Mouse (Mus musculus) forebrain, embryonic 15.5 days (tissue): Measurements from ENCODE around the gene Cstf3. TPM values are rescaled to one million over a fixed set of nuclear protein-coding genes. Genes with fewer than 3 reads are reported as not detected.

Experiments
- ATAC-seq: fragments of 200-750 bp; cut with Nextera tagmentation; replicated peaks from 2 replicates; pipeline ENCODE4 v1.8.0; 2017; ENCODE audit warnings: mild to moderate bottlenecking, moderate TSS enrichment, moderate library complexity
- H3K27ac ChIP-seq: fragments of 300-500 bp; sonication (generic); replicated peaks from 2 replicates; pipeline ENCODE4 v1.5.1; 2015; ENCODE audit warnings: mild to moderate bottlenecking, inconsistent platforms
- H3K27me3 ChIP-seq: fragments of 300-500 bp; sonication (generic); 2 replicates; pipeline ENCODE4 v1.6.1; 2015; ENCODE audit warnings: inconsistent platforms
- H3K36me3 ChIP-seq: fragments of 300-500 bp; sonication (generic); 2 replicates; pipeline ENCODE4 v1.6.1; 2015; ENCODE audit warnings: mild to moderate bottlenecking, inconsistent platforms
- H3K4me1 ChIP-seq: fragments of 300-500 bp; sonication (generic); 2 replicates; pipeline ENCODE4 v1.6.1; 2015; ENCODE audit warnings: inconsistent platforms
- H3K4me2 ChIP-seq: fragments of 300-500 bp; sonication (generic); replicated peaks from 2 replicates; pipeline ENCODE4 v1.6.1; 2015; ENCODE audit warnings: mild to moderate bottlenecking, inconsistent platforms
- H3K4me3 ChIP-seq: fragments of 300-500 bp; sonication (generic); 2 replicates; pipeline ENCODE4 v1.5.1; 2015; ENCODE audit warnings: mild to moderate bottlenecking, inconsistent platforms
- H3K9ac ChIP-seq: fragments of 300-500 bp; sonication (generic); replicated peaks from 2 replicates; pipeline ENCODE4 v1.6.1; 2015; ENCODE audit warnings: mild to moderate bottlenecking, inconsistent platforms
- H3K9me3 ChIP-seq: fragments of 300-500 bp; sonication (generic); 2 replicates; pipeline ENCODE4 v1.6.1; 2016; ENCODE audit warnings: inconsistent platforms
- WGBS: fragments of 180-500 bp; shearing (Covaris S2); methylation state at CpG from one replicate; pipeline ENCODE4 v1.1.7; 2015; ENCODE audit warnings: mixed read lengths; 5-methylcytosine and 5-hydroxymethylcytosine counted together
- polyA plus RNA-seq: library from polyadenylated mRNA; unstranded; fragments of >200 nt; fragmentation: Nextera tagmentation; extraction: Ambion mirVana; gene quantifications from 2 replicates; pipeline ENCODE4 v1.2.1, GENCODE M21; 2015

The Cstf3 gene
- polyA plus RNA-seq, 1 experiment from 2014 or later: 109 TPM

GRCm38 (mm10) chr2:104692551-104692950 is 102.2 kb downstream of the Cstf3 start:
- H3K9ac ChIP-seq: no peak overlapping the region
- no peak overlapping the region for H3K27ac ChIP-seq
- H3K4me2 ChIP-seq: no peak overlapping the region
- WGBS: 59% methylated on average over 2 of the region's 2 CpGs
- no peaks in the 10 kb centered on the region for H3K9me3 ChIP-seq
- ATAC-seq: no peak
- no peaks in the 10 kb centered on the region for H3K4me1 ChIP-seq
- H3K4me3 ChIP-seq: no peak overlapping the region
- peaks cover 4% of the 10 kb centered on the region; the same call in 1 of the 2 replicates for H3K36me3 ChIP-seq
- no peaks in the 10 kb centered on the region for H3K27me3 ChIP-seq

DNA sequence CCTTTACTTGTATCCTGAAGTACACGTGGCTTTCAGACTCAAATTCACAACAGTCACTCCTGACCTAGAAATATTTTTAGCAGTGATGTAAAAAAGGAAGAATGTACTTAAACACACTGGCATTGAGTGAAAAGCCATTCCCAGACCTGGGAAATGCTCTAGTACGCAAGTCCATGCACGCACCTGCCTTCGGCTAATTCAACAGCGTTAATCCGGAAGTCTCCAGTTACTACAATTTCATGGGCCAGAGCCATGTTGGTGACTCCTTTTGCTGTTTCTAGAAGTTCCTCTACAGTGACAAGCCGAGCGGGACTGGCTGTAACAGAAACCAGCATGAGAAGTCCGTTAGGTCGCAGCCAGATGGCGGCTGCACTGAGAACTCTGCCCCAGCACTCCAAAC is 109.3 kb downstream of the Cstf3 start:
- ATAC-seq: no peak
- Histone ChIP-seq H3K36me3 (peaks cover 15% of the 10 kb centered on the region), H3K4me3 (no peak overlapping the region)

DNA sequence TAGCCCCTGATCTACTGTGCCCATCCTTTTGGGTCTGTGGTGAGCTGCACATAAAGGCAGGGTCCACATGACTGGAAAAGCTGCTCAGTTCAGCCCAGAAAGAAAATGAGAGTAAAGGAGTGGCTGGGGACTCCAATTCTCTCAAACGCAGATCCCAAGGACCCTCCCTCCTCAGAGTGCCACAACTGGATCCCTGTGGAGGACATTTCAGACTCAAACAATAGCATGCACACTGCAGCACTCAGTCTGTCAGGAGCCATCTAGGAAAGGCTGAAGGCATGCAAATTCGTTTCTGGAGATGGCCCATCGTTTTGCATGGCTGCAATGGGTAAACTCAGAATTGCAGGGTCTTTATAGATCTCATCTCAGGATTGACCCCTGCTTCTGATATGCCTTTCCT is 112.8 kb downstream of the Cstf3 start:
- Histone ChIP-seq H3K9ac (no peak overlapping the region), H3K4me2 (no peak overlapping the region), H3K27ac (no peak overlapping the region), H3K4me1 (no peaks in the 10 kb centered on the region), H3K27me3 (no peaks in the 10 kb centered on the region), H3K9me3 (no peaks in the 10 kb centered on the region), H3K36me3 (peaks cover 18% of the 10 kb centered on the region), H3K4me3 (no peak overlapping the region)
- ATAC-seq: no peak
- WGBS: 72% methylated on average over 3 of the region's 3 CpGs

More for the DNA sequence above, 109.3 kb downstream of the Cstf3 start:
- no peaks in the 10 kb centered on the region for H3K9me3 ChIP-seq
- H3K9ac ChIP-seq: no peak overlapping the region
- no peak overlapping the region for H3K27ac ChIP-seq
- H3K4me1 ChIP-seq: no peaks in the 10 kb centered on the region
- H3K27me3 ChIP-seq: no peaks in the 10 kb centered on the region
- 92% methylated on average over 11 of the region's 11 CpGs for WGBS
- H3K4me2 ChIP-seq: no peak overlapping the region

DNA sequence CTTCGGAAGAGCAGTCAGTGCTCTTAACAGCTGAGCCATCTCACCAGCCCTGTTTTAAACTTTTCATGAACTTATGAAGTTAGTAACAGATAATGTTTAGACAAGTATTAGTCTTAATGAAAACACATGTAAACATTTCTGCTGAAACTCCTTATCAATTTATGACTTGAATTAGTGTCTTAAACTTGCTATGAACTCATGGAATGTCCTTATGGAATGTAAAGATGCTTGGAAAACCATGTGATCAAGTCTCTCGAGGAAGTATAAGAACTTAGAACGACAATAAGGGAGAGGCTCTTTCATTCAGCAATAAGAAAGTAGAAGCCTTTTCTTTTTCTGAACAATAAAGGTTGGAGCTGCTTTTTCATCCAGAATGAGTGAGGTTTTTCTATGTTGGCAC is 114.0 kb downstream of the Cstf3 start:
- no peaks in the 10 kb centered on the region for H3K4me1 ChIP-seq
- no peak overlapping the region for H3K27ac ChIP-seq
- H3K4me2 ChIP-seq: no peak overlapping the region
- no peak for ATAC-seq
- H3K36me3 ChIP-seq: peaks cover 18% of the 10 kb centered on the region
- H3K27me3 ChIP-seq: no peaks in the 10 kb centered on the region
- H3K4me3 ChIP-seq: no peak overlapping the region
- WGBS: 67% methylated on average over 3 of the region's 3 CpGs
- no peaks in the 10 kb centered on the region for H3K9me3 ChIP-seq
- H3K9ac ChIP-seq: no peak overlapping the region

DNA sequence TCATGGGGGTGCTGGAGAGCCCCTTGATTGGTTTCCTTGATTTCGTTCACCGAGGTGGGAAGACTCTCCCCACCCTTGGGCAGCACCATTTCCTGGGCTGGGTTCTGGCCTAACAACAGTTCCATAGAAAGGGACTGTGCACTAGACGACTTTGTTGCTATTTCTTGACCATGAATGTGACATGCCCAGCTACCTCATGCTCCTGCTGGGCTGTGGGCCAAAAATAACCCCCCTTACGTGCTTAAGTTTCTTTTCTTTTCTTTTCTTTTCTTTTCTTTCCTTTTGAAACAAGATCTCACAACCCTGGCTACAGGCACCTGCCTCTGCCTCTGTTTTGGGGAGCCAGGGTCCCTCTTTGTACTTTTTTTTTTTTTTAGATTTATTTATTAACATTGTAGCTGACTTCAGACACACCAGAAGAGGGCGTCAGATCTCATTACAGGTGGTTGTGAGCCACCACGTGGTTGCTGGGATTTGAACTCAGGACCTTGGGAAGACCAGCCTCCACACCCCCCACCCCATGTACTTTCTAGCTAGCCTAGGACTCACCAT is 119.5 kb downstream of the Cstf3 start:
- Histone ChIP-seq H3K27ac (no peak overlapping the region), H3K4me3 (no peak overlapping the region), H3K4me2 (no peak overlapping the region), H3K4me1 (peaks cover 27% of the 10 kb centered on the region), H3K27me3 (no peaks in the 10 kb centered on the region), H3K9ac (no peak overlapping the region), H3K9me3 (no peaks in the 10 kb centered on the region), H3K36me3 (peaks cover 11% of the 10 kb centered on the region)
- 47% methylated on average over 6 of the region's 6 CpGs for WGBS
- ATAC-seq: no peak

DNA sequence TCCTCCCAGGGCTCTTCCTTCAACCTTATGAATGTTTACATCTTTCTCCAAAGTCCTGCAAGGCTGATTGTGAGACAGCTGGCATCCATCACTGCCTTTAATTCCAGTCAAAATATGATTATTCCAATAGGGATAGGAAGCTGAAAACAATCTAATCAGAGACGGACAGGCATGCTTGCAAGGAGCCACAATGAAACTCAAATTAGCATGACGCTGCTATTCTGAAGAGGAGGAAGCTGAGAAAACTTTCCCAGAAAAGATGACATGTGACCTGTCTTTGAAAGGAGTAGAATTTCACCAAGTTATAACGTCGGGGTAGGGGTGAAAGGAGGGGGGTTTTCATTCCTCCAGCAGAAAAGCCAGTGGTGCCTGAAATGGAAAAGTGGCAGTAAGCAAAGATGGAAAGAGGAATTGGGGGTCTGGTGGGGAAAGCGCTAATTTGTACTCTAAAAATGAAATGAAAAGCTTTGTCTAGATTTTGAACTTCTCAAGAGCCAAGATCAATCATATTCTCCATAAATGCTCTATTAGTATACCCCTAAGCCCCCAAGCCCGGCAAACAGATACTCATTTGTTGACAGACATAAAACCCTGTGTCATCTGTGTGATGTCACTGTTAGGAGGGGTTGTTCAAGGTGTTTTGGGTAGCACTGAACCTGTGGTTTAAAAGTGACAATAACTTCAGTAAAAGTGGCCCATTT is 120.5 kb downstream of the Cstf3 start:
- Histone ChIP-seq H3K4me3 (peak overlapping the region; percentile 74), H3K27ac (peak overlapping the region; percentile 89; the same call in 1 of the 2 replicates), H3K36me3 (peaks cover 3% of the 10 kb centered on the region; the same call in 1 of the 2 replicates), H3K27me3 (no peaks in the 10 kb centered on the region), H3K4me1 (peaks cover 27% of the 10 kb centered on the region), H3K9me3 (no peaks in the 10 kb centered on the region), H3K4me2 (peak overlapping the region; percentile 55), H3K9ac (peak overlapping the region; percentile 67; the same call in 1 of the 2 replicates)
- WGBS: 19% methylated on average over 6 of the region's 6 CpGs
- no peak for ATAC-seq

GRCm38 (mm10) chr2:104711585-104712485 is 121.5 kb downstream of the Cstf3 start, which contains the start of gene Tcp11l1:
TSS of gene Tcp11l1 (minus strand) at chr2:104712169.
- peak within 1 kb of the TSS; percentile 89 for H3K27ac ChIP-seq
- under 1% methylated on average over 64 of the region's 99 CpGs for WGBS
- H3K36me3 ChIP-seq: peaks cover 3% of the 10 kb centered on the region; the same call in 1 of the 2 replicates
- peak within 1 kb of the TSS; percentile 55 for H3K4me2 ChIP-seq
- H3K4me3 ChIP-seq: peak within 1 kb of the TSS; percentile 74
- peaks cover 27% of the 10 kb centered on the region for H3K4me1 ChIP-seq
- no peaks in the 10 kb centered on the region for H3K27me3 ChIP-seq
- H3K9me3 ChIP-seq: no peaks in the 10 kb centered on the region
- ATAC-seq: peak; percentile 96
- H3K9ac ChIP-seq: peak within 1 kb of the TSS; percentile 67

DNA sequence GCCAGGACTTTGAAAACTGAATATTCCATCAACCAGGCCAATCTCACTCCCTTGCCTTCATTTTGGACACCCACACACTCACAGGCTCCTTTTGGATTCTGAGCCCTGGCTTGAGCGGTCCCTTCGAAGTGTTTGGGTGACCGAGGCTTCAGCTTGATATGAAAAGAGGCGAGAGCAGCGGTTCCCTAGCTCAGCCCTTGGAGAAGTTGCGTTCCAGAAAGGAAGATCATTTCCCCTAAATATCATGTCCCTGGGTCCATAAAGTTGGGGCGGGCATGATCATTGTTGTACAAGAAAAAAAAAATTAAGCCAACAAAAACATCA is 122.1 kb downstream of the Cstf3 start:
- peaks cover 3% of the 10 kb centered on the region; the same call in 1 of the 2 replicates for H3K36me3 ChIP-seq
- H3K27ac ChIP-seq: peak overlapping the region; percentile 89
- 2% methylated on average over 7 of the region's 7 CpGs for WGBS
- H3K27me3 ChIP-seq: no peaks in the 10 kb centered on the region
- ATAC-seq: no peak; the same call in 1 of the 2 replicates
- no peaks in the 10 kb centered on the region for H3K9me3 ChIP-seq
- H3K4me1 ChIP-seq: peaks cover 27% of the 10 kb centered on the region
- H3K4me3 ChIP-seq: peak overlapping the region; percentile 74
- H3K4me2 ChIP-seq: peak overlapping the region; percentile 55
- H3K9ac ChIP-seq: peak overlapping the region; percentile 67

DNA sequence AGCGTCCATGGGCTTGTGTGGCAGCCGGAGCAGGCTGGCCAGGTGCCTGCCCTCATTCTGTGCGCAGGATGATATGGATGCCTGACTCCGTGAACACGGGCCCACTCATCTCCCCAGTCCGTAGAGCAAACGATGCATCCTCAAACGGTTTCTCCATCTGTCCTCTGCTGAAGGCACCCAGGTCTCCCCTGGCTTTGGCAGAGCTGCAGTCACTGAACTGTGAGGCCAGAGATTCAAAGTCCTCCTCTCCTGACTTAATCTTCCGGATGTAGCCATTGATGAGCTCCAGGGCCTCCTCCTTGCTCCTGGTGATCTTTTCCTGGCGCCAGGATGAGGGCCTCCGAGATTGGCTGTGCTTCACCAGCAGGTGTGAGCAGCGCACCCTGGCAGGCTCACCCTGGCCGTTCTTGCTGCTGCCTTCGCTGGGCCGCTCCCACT is 124.0 kb downstream of the Cstf3 start:
- Histone ChIP-seq H3K4me1 (peaks cover 27% of the 10 kb centered on the region), H3K27me3 (no peaks in the 10 kb centered on the region), H3K9ac (no peak overlapping the region), H3K27ac (no peak overlapping the region), H3K4me2 (no peak overlapping the region), H3K36me3 (no peaks in the 10 kb centered on the region), H3K4me3 (no peak overlapping the region), H3K9me3 (no peaks in the 10 kb centered on the region)
- WGBS: 37% methylated on average over 15 of the region's 15 CpGs
- ATAC-seq: no peak

Other genes starting within 250 kb of the Cstf3 start
- gene D430041D05Rik, start 179.5 kb upstream of the Cstf3 start, polyA plus RNA-seq: 11.8 and 12.4 TPM in 2 replicates
- gene Hipk3, start 96.1 kb upstream of the Cstf3 start, polyA plus RNA-seq: 6.4 and 6.6 TPM in 2 replicates
- 60.4 and 62.3 TPM in 2 replicates for gene Tcp11l1, start 121.6 kb downstream of the Cstf3 start, polyA plus RNA-seq
- gene Pin1rt1, start 125.9 kb downstream of the Cstf3 start, polyA plus RNA-seq: 0.24 TPM in 1 of 2 replicates, not detected in the other
- 2.0 and 2.8 TPM in 2 replicates for gene Depdc7, start 152.4 kb downstream of the Cstf3 start, polyA plus RNA-seq
- gene Qser1, start 226.2 kb downstream of the Cstf3 start, polyA plus RNA-seq: 11.9 and 12.1 TPM in 2 replicates